Mouse (Mus musculus): Measurements from ENCODE around the gene Tmem168. TPM values are rescaled to one million over a fixed set of nuclear protein-coding genes. Genes with fewer than 3 reads are reported as not detected.

Tmem168 gene
- polyA plus RNA-seq, 1 experiment = 9.0 TPM

- H3K27ac ChIP-seq (ENCODE audit: insufficient read depth, low read length) = no peak overlapping the region; the same call in 1 of the 2 replicates
- peaks cover 19% of the 10 kb centered on the region for H3K4me1 ChIP-seq (ENCODE audit: control insufficient read depth, insufficient read depth, insufficient read length)
- no peaks in the 10 kb centered on the region for H3K27me3 ChIP-seq (ENCODE audit: control insufficient read depth, insufficient read depth, low read length)
- TF ChIP-seq POLR2A (IDR thresholded peaks at IDR 0.05; ENCODE audit: low read depth, low read length) (no peak), CTCF (IDR thresholded peaks at IDR 0.05; ENCODE audit: extremely low read depth, insufficient read depth, insufficient read length, insufficient replicate concordance) (no peak)
- DNase-seq (ENCODE audit: low read depth in 1 of 2, low spot score in 2 of 2) = peak; percentile 32 to 35
- H3K4me3 ChIP-seq (ENCODE audit: extremely low read depth, insufficient read depth, insufficient read length) = no peak overlapping the region
- 70% methylated on average over 5 of the region's 5 CpGs for WGBS
- no peaks in the 10 kb centered on the region for H3K36me3 ChIP-seq (ENCODE audit: control insufficient read depth, insufficient read depth, low read length)
Observed at GRCm38 (mm10) chr6:13609353-13610140, 1.6 kb upstream of the Tmem168 start.

- peaks cover 19% of the 10 kb centered on the region for H3K4me1 ChIP-seq (ENCODE audit: control insufficient read depth, insufficient read depth, insufficient read length)
- H3K4me3 ChIP-seq (ENCODE audit: extremely low read depth, insufficient read depth, insufficient read length) = peak overlapping the region; percentile 74
- H3K36me3 ChIP-seq (ENCODE audit: control insufficient read depth, insufficient read depth, low read length) = peaks cover 3% of the 10 kb centered on the region; the same call in 1 of the 2 replicates
- no peak for TF ChIP-seq POLR2A (IDR thresholded peaks at IDR 0.05; ENCODE audit: low read depth, low read length)
- TF ChIP-seq CTCF (IDR thresholded peaks at IDR 0.05; ENCODE audit: extremely low read depth, insufficient read depth, insufficient read length, insufficient replicate concordance) = no peak
- 20% methylated on average over 15 of the region's 15 CpGs for WGBS
- H3K27me3 ChIP-seq (ENCODE audit: control insufficient read depth, insufficient read depth, low read length) = no peaks in the 10 kb centered on the region
- DNase-seq (ENCODE audit: low read depth in 1 of 2, low spot score in 2 of 2) = no peak
- H3K27ac ChIP-seq (ENCODE audit: insufficient read depth, low read length) = peak overlapping the region; percentile 93
Observed at GRCm38 (mm10) chr6:13606921-13607620, 829 bp downstream of the Tmem168 start.

GRCm38 (mm10) chr6:13606394-13606793, 1.5 kb downstream of the Tmem168 start:
- Histone ChIP-seq H3K27ac (ENCODE audit: insufficient read depth, low read length) (no peak overlapping the region), H3K4me3 (ENCODE audit: extremely low read depth, insufficient read depth, insufficient read length) (no peak overlapping the region), H3K27me3 (ENCODE audit: control insufficient read depth, insufficient read depth, low read length) (no peaks in the 10 kb centered on the region), H3K4me1 (ENCODE audit: control insufficient read depth, insufficient read depth, insufficient read length) (peaks cover 21% of the 10 kb centered on the region), H3K36me3 (ENCODE audit: control insufficient read depth, insufficient read depth, low read length) (peaks cover 3% of the 10 kb centered on the region; the same call in 1 of the 2 replicates)
- 50% methylated on average over 4 of the region's 4 CpGs for WGBS
- no peak for DNase-seq (ENCODE audit: low read depth in 1 of 2, low spot score in 2 of 2)
- no peak for TF ChIP-seq CTCF (IDR thresholded peaks at IDR 0.05; ENCODE audit: extremely low read depth, insufficient read depth, insufficient read length, insufficient replicate concordance)
- TF ChIP-seq POLR2A (IDR thresholded peaks at IDR 0.05; ENCODE audit: low read depth, low read length) = no peak

GRCm38 (mm10) chr6:13603134-13603533, 4.8 kb downstream of the Tmem168 start:
- Histone ChIP-seq H3K4me1 (ENCODE audit: control insufficient read depth, insufficient read depth, insufficient read length) (peaks cover 7% of the 10 kb centered on the region), H3K36me3 (ENCODE audit: control insufficient read depth, insufficient read depth, low read length) (peaks cover 5% of the 10 kb centered on the region; the same call in 1 of the 2 replicates), H3K27ac (ENCODE audit: insufficient read depth, low read length) (no peak overlapping the region), H3K4me3 (ENCODE audit: extremely low read depth, insufficient read depth, insufficient read length) (no peak overlapping the region), H3K27me3 (ENCODE audit: control insufficient read depth, insufficient read depth, low read length) (no peaks in the 10 kb centered on the region)
- no peak for DNase-seq (ENCODE audit: low read depth in 1 of 2, low spot score in 2 of 2)
- 83% methylated on average over 6 of the region's 6 CpGs for WGBS
- TF ChIP-seq POLR2A (IDR thresholded peaks at IDR 0.05; ENCODE audit: low read depth, low read length) (no peak), CTCF (IDR thresholded peaks at IDR 0.05; ENCODE audit: extremely low read depth, insufficient read depth, insufficient read length, insufficient replicate concordance) (no peak)

- H3K27ac ChIP-seq (ENCODE audit: insufficient read depth, low read length) = no peak overlapping the region; the same call in 1 of the 2 replicates
- TF ChIP-seq POLR2A (IDR thresholded peaks at IDR 0.05; ENCODE audit: low read depth, low read length) (no peak), CTCF (IDR thresholded peaks at IDR 0.05; ENCODE audit: extremely low read depth, insufficient read depth, insufficient read length, insufficient replicate concordance) (no peak)
- H3K36me3 ChIP-seq (ENCODE audit: control insufficient read depth, insufficient read depth, low read length) = peaks cover 5% of the 10 kb centered on the region; the same call in 1 of the 2 replicates
- H3K27me3 ChIP-seq (ENCODE audit: control insufficient read depth, insufficient read depth, low read length) = no peaks in the 10 kb centered on the region
- WGBS = 12% methylated on average over 6 of the region's 6 CpGs
- peak; percentile 37 to 70 for DNase-seq (ENCODE audit: low read depth in 1 of 2, low spot score in 2 of 2)
- no peak overlapping the region for H3K4me3 ChIP-seq (ENCODE audit: extremely low read depth, insufficient read depth, insufficient read length)
- H3K4me1 ChIP-seq (ENCODE audit: control insufficient read depth, insufficient read depth, insufficient read length) = peaks cover 7% of the 10 kb centered on the region
Observed at GRCm38 (mm10) chr6:13601587-13601986, 6.3 kb downstream of the Tmem168 start.

- DNase-seq (ENCODE audit: low read depth in 1 of 2, low spot score in 2 of 2) = no peak
- 71% methylated on average over 7 of the region's 7 CpGs for WGBS
- TF ChIP-seq CTCF (IDR thresholded peaks at IDR 0.05; ENCODE audit: extremely low read depth, insufficient read depth, insufficient read length, insufficient replicate concordance) (no peak), POLR2A (IDR thresholded peaks at IDR 0.05; ENCODE audit: low read depth, low read length) (no peak)
- Histone ChIP-seq H3K27me3 (ENCODE audit: control insufficient read depth, insufficient read depth, low read length) (no peaks in the 10 kb centered on the region), H3K27ac (ENCODE audit: insufficient read depth, low read length) (no peak overlapping the region; the same call in 1 of the 2 replicates), H3K4me1 (ENCODE audit: control insufficient read depth, insufficient read depth, insufficient read length) (peaks cover 6% of the 10 kb centered on the region), H3K4me3 (ENCODE audit: extremely low read depth, insufficient read depth, insufficient read length) (no peak overlapping the region), H3K36me3 (ENCODE audit: control insufficient read depth, insufficient read depth, low read length) (peaks cover 8% of the 10 kb centered on the region)
Observed at GRCm38 (mm10) chr6:13598239-13598923, 9.5 kb downstream of the Tmem168 start.
